Mouse (Mus musculus) left cerebral cortex, postnatal 4 days (tissue): ENCODE data around the gene Fgfr1op2. TPM values are rescaled to one million over a fixed set of nuclear protein-coding genes. Genes with fewer than 3 reads are reported as not detected.

Experiments
- DNase-seq: peaks from one replicate; pipeline ENCODE4 v3.0.0-alpha.2; 2022
- intact Hi-C: fragments of 180-260 bp; cut with DNase I; formaldehyde crosslinking; loops from one replicate; pipeline ENCODE4 v1.15.1; 2025
- total RNA-seq, 2 experiments: library from RNA; stranded (reverse); gene quantifications; 2 replicates each; pipeline ENCODE4 v1.2.3; 2021

Gene Fgfr1op2
- total RNA-seq, 2 experiments from 2014 or later = 29.3 to 29.8 TPM

- DNase-seq = no peak
- intact Hi-C loops = no loop called here
Observed at GRCm38 (mm10) chr6:146640068-146640965, 63.3 kb downstream of the Fgfr1op2 start.

GRCm38 (mm10) chr6:146640991-146641390 is 64.0 kb downstream of the Fgfr1op2 start:
- intact Hi-C loops = no loop called here
- DNase-seq = no peak

DNA sequence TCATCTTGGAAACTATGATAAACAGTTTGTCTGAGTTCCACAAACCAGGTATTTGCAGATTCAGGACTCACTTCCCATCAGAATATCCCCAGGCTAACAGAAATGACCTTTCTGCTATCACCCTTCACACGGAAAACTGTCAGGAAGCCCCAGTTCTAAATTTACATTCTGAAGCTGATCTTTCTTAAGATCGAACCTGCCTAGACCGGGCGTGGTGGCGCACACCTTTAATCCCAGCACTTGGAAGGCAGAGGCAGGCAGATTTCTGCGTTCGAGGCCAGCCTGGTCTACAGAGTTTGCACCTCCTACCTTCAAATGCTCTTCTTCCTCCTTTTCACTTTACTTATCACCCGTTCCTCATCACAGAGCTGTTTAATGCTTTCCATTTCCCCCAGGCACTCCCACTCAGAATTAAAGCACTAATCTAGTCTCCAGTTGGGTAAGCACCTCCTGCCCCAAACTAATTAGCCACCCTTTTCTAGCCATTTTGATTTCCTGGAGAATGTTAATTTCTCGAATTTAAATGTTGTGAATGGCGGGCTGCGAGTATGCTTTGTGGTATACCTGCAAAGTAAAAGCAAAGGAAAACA is 64.7 kb downstream of the Fgfr1op2 start:
- intact Hi-C loops = no loop called here
- no peak for DNase-seq

GRCm38 (mm10) chr6:146642276-146643183 is 65.5 kb downstream of the Fgfr1op2 start, which contains the start of the genes Med21 and Tm7sf3:
TSS of gene Med21 (plus strand) at chr6:146642547.
TSS of gene Tm7sf3 (minus strand) at chr6:146642824.
- peak; percentile 99 for DNase-seq
- intact Hi-C loops = no loop called here

DNA sequence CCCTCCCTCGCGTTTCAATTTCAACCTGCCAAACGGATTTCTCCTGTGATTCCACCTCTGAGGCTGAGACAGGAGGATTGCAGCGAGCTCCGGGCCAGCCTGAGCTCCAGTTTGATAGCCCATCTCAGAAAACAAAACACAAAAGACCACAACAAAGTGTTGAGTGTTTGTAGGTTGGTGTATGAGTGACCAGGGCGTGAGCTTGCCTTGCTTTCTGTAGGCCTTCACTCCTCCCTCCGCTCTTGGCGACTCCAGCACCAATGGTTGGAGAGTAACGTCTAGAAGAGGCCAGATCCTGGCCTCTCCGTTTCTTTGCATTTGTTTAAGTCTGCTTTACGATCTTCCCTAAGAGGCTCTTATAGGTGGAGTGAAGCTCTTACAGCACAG is 66.2 kb downstream of the Fgfr1op2 start:
- intact Hi-C loops = no loop called here
- no peak for DNase-seq

Other genes with a start within 250 kb of the Fgfr1op2 start
- 10 to 100 TPM; 11.3 to 12.9 TPM for gene Itpr2, start 75.0 kb upstream of the Fgfr1op2 start, total RNA-seq
- 10 to 100 TPM; 34.5 to 37.3 TPM for gene Ints13, start 632 bp downstream of the Fgfr1op2 start, total RNA-seq
- gene Med21, start 65.3 kb downstream of the Fgfr1op2 start, total RNA-seq = 10 to 100 TPM; 42.6 to 49.1 TPM
- gene Tm7sf3, start 65.6 kb downstream of the Fgfr1op2 start, total RNA-seq = 10 to 100 TPM; 30.6 to 32.4 TPM
- gene Stk38l, start 147.8 kb downstream of the Fgfr1op2 start, total RNA-seq = 10 to 100 TPM; 10.2 to 10.9 TPM
- gene Arntl2, start 218.9 kb downstream of the Fgfr1op2 start, total RNA-seq = 10 to 100 TPM in 1 of 2 experiments, 1 to 10 TPM in 1; 6.3 to 12.0 TPM